Mouse (Mus musculus) heart, postnatal 0 days (tissue): ENCODE results near the gene Rmnd1. TPM values are rescaled to one million over a fixed set of nuclear protein-coding genes. Genes with fewer than 3 reads are reported as not detected.

Source experiments
- ATAC-seq: fragments of 200-750 bp; cut with Nextera tagmentation; 2 replicates; pipeline ENCODE4 v1.8.0; 2017; ENCODE audit warnings: low read depth, moderate number of reproducible peaks, moderate library complexity; ENCODE audit not compliant: insufficient read depth
- DNase-seq: peaks from one replicate; pipeline ENCODE4 v3.0.0-alpha.2; 2016; ENCODE audit warnings: low spot score
- H3K27ac ChIP-seq: fragments of 300-500 bp; sonication (generic); 2 replicates; pipeline ENCODE4 v1.5.1; 2014; ENCODE audit warnings: low read depth, mild to moderate bottlenecking
- H3K27me3 ChIP-seq: fragments of 300-500 bp; sonication (generic); 2 replicates; pipeline ENCODE4 v1.6.1; 2014; ENCODE audit warnings: low read length, mixed read lengths; ENCODE audit not compliant: control insufficient read depth, insufficient read depth
- H3K36me3 ChIP-seq: fragments of 300-500 bp; sonication (generic); replicated peaks from 2 replicates; pipeline ENCODE4 v1.6.1; 2014; ENCODE audit warnings: low read length, mixed read lengths; ENCODE audit not compliant: control insufficient read depth, insufficient read depth
- H3K4me1 ChIP-seq: fragments of 300-500 bp; sonication (generic); 2 replicates; pipeline ENCODE4 v1.6.1; 2014; ENCODE audit warnings: antibody characterized with exemption; ENCODE audit not compliant: control insufficient read depth, insufficient read depth
- H3K4me2 ChIP-seq: fragments of 300-500 bp; sonication (generic); 2 replicates; pipeline ENCODE4 v1.6.1; 2014; ENCODE audit warnings: low read depth, mild to moderate bottlenecking, low read length, moderate library complexity
- H3K4me3 ChIP-seq: fragments of 300-500 bp; sonication (generic); 2 replicates; pipeline ENCODE4 v1.5.1; 2014; ENCODE audit warnings: low read depth, low read length
- H3K9ac ChIP-seq: fragments of 300-500 bp; sonication (generic); replicated peaks from 2 replicates; pipeline ENCODE4 v1.6.1; 2014; ENCODE audit warnings: low read depth, low read length, mixed read lengths
- H3K9me3 ChIP-seq: fragments of 300-500 bp; sonication (generic); replicated peaks from 2 replicates; pipeline ENCODE4 v1.6.1; 2016; ENCODE audit warnings: low read length; ENCODE audit not compliant: control insufficient read depth
- CTCF ChIP-seq: IDR thresholded peaks from 2 replicates; pipeline ENCODE4 v1.5.1; 2016; ENCODE audit warnings: antibody characterized with exemption, control low read depth, low read depth
- EP300 ChIP-seq: IDR thresholded peaks from 2 replicates; pipeline ENCODE4 v1.6.1; 2016; ENCODE audit warnings: antibody characterized with exemption, low read depth
- WGBS: fragments of 180-500 bp; shearing (Covaris S2); extraction: QIAGEN DNeasy Blood & Tissue Kit; methylation state at CpG from one replicate; pipeline ENCODE4 v1.1.7; 2014; 5-methylcytosine and 5-hydroxymethylcytosine counted together
- polyA plus RNA-seq: library from polyadenylated mRNA; unstranded; fragments of >200 nt; fragmentation: Nextera tagmentation; extraction: Ambion mirVana; gene quantifications from 2 replicates; pipeline ENCODE4 v1.2.1, GENCODE M21; 2015
- total RNA-seq: library from RNA; depleted of rRNA; stranded (reverse); fragments of >200 nt; gene quantifications from 2 replicates; pipeline ENCODE4 v1.2.3, GENCODE M21; 2014; ENCODE audit warnings: low replicate concordance; rRNA removed

Gene Rmnd1
- 45.5 and 172 TPM in 2 replicates for total RNA-seq
- 76.1 and 82.1 TPM in 2 replicates for polyA plus RNA-seq

DNA sequence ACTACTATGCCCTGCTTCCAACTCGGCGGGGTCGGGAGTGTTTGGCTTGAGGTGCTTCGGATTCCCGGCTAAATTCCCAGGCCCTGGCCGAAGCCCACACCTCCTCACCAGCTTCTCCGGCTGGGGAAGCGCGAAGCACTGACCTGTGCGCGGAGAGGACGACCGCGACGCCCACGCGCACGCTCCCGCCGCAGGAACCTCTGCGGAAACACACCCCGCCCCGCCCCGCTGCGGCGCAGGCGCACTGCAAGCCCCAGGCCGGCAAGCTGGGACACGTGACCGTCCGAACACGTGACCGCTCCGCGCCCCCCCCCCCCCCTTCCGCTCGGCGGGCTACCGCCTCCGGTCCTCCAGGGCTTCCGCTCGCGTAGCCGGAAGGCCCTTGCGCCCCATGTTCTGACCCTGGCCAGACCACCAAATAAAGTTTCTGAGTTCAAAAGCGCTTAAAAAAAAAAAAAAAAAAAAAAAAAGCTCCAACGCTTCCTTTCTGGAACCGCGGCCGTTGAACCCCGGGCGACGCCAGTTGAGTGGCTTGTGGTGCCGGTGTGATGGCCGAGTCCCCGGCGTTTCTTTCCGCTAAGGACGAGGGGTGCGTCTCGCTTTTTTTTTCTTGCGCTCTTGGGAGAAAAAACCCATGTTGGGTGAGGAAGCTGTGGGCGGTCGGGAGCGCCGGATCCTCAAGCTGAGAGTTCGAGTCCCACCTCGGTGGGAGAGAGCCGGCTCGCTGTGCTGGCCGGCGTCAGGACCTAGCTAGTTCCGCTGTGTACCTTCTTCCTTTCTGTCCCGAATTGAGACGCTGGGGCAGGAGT is at the start of gene Rmnd1, which contains the start of gene Armt1:
Rmnd1 (minus strand) TSS at position 266 of the 809 bp plus-strand sequence.
Armt1 (plus strand) TSS at position 345 of the 809 bp plus-strand sequence.
- Histone ChIP-seq H3K36me3 (peaks cover 13% of the 10 kb centered on the region; the same call in 1 of the 2 replicates), H3K4me3 (peak within 1 kb of the TSS; percentile 78), H3K4me2 (peak within 1 kb of the TSS; percentile 83), H3K9me3 (no peaks in the 10 kb centered on the region), H3K27me3 (no peaks in the 10 kb centered on the region), H3K4me1 (peaks cover 21% of the 10 kb centered on the region), H3K27ac (peak within 1 kb of the TSS; percentile 89), H3K9ac (peak within 1 kb of the TSS; percentile 73)
- peak; percentile 94 for DNase-seq
- TF ChIP-seq CTCF (no peak), EP300 (peak; percentile 96)
- peak; percentile 96 for ATAC-seq
- under 1% methylated on average over 60 of the region's 75 CpGs for WGBS

DNA sequence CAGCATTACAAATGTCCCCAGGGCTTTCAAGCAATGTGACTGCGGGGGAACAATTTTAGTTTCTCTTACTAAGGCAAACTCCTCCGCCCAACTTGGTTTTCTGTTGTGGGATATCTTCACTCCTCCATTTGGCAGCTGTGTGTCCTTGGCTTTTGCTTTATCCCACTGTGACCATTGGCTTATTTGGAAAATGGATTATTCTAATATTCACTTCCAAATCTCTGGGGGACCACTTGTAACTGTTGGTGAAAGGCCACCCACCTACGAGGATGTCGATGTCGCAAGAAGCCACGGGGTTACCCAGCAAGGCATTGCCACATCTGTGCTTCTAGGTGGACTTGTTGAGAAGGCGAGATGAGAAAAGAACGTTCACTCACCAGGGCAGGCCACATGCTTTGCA is 49.5 kb upstream of the Rmnd1 start:
- ATAC-seq = no peak
- Histone ChIP-seq H3K4me1 (no peaks in the 10 kb centered on the region), H3K36me3 (no peaks in the 10 kb centered on the region), H3K27me3 (no peaks in the 10 kb centered on the region), H3K4me3 (no peak overlapping the region), H3K4me2 (no peak overlapping the region), H3K9me3 (no peaks in the 10 kb centered on the region), H3K9ac (no peak overlapping the region), H3K27ac (no peak overlapping the region)
- TF ChIP-seq CTCF (no peak), EP300 (no peak)
- WGBS = 74% methylated on average over 8 of the region's 8 CpGs
- no peak for DNase-seq

DNA sequence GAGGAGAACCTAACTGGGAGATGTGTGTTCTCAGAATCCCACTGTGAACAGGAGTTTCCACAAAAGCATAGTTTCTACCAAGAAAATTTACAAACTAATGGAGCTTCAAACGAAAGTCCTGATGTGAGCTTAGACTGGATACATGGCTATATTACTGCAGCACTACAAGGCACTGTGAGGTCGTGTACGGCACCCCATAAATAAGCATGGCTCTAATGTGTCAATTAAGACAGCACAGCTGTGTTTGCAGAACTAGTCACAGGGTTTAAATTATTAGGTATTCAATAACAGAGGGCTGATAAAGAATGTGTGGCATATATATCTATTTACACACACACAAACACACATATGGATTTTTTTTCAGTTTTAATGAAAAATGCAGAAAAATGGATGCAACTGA is 48.7 kb upstream of the Rmnd1 start:
- ATAC-seq (no peak), DNase-seq (no peak)
- WGBS = 91% methylated on average over 3 of the region's 3 CpGs
- no peaks in the 10 kb centered on the region for H3K27me3 ChIP-seq
- H3K27ac ChIP-seq = no peak overlapping the region
- H3K4me2 ChIP-seq = no peak overlapping the region
- no peaks in the 10 kb centered on the region for H3K4me1 ChIP-seq
- no peaks in the 10 kb centered on the region for H3K9me3 ChIP-seq
- no peak overlapping the region for H3K9ac ChIP-seq
- H3K36me3 ChIP-seq = no peaks in the 10 kb centered on the region
- TF ChIP-seq EP300 (no peak), CTCF (no peak)
- H3K4me3 ChIP-seq = no peak overlapping the region

DNA sequence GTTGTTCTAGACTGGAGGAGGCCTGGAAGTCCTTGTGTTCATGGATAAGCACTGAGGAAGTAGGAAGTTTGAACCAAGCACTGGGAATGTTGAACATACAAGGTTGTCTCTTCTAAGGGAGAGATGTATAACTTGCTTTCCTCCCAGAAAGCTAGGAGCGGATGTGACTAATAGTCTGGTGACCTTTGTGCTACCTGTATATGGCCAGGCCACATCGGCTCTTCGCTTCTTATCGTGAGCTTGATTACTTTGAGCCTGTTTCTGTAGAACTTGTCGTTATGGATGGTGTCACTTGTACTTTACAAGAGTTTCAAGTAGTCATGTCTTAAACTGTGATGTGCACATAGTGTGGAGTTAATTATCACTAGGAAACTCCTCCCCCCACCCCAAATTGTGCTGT is 44.4 kb upstream of the Rmnd1 start:
- Histone ChIP-seq H3K9me3 (no peaks in the 10 kb centered on the region), H3K4me2 (no peak overlapping the region), H3K4me1 (no peaks in the 10 kb centered on the region), H3K27ac (no peak overlapping the region), H3K36me3 (no peaks in the 10 kb centered on the region), H3K4me3 (no peak overlapping the region), H3K27me3 (no peaks in the 10 kb centered on the region), H3K9ac (no peak overlapping the region)
- no peak for DNase-seq
- no peak for TF ChIP-seq EP300
- WGBS = 63% methylated on average over 5 of the region's 5 CpGs
- ATAC-seq = no peak

DNA sequence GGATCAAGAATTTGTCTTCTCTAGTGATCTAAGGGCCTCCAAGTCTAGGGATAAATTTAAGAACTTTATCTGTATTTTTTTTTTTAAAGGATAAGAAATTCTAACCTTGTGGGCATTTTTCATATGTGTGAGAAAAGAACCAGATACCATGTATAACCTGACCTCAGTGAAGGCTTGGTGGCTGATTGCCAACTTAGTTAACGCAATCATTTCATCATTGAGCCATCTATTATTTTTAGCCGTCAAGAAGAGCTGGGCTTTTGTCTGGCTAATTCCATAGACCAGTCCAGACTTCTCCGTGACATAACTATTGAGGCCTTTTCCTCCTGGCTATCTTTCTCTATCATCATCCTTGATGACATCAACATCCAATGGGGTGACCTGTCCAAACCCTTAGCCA is 43.2 kb upstream of the Rmnd1 start:
- ATAC-seq (no peak), DNase-seq (no peak)
- WGBS = 71% methylated on average over 3 of the region's 3 CpGs

More for the DNA sequence above, 43.2 kb upstream of the Rmnd1 start:
- H3K27ac ChIP-seq = no peak overlapping the region
- no peak overlapping the region for H3K4me3 ChIP-seq
- TF ChIP-seq EP300 (no peak), CTCF (no peak)
- H3K9me3 ChIP-seq = no peaks in the 10 kb centered on the region
- no peak overlapping the region for H3K4me2 ChIP-seq
- H3K9ac ChIP-seq = no peak overlapping the region
- H3K36me3 ChIP-seq = no peaks in the 10 kb centered on the region
- H3K4me1 ChIP-seq = no peaks in the 10 kb centered on the region
- H3K27me3 ChIP-seq = no peaks in the 10 kb centered on the region
